Mouse (Mus musculus): ENCODE results near the gene Slc12a9. TPM values are rescaled to one million over a fixed set of nuclear protein-coding genes. Genes with fewer than 3 reads are reported as not detected.

The Slc12a9 gene
- total RNA-seq, 1 experiment = 20.9 TPM

GRCm38 (mm10) chr5:137303609-137304008 is 29.8 kb downstream of the Slc12a9 start:
- H3K27ac ChIP-seq (ENCODE audit: insufficient read depth, low read depth, low read length, poor library complexity, severe bottlenecking) = no peak overlapping the region
- in situ Hi-C loops (cut with MboI; ENCODE audit: low sequenced_read_pairs in 2 of 2, unreplicated experiment in 2 of 2) = no loop called here

GRCm38 (mm10) chr5:137301253-137301652 is 32.1 kb downstream of the Slc12a9 start:
- in situ Hi-C loops (cut with MboI; ENCODE audit: low sequenced_read_pairs in 2 of 2, unreplicated experiment in 2 of 2) = no loop called here
- no peak for DNase-seq (ENCODE audit: low read depth, low spot score)
- Histone ChIP-seq H3K4me3 (ENCODE audit: insufficient read depth in 1 of 2, low read depth in 1 of 2, low read length in 2 of 2, poor library complexity in 1 of 2, severe bottlenecking in 1 of 2) (no peak overlapping the region), H3K36me3 (ENCODE audit: control insufficient read depth, insufficient read depth, low read length, poor library complexity, severe bottlenecking) (peaks cover 79% of the 10 kb centered on the region), H3K9ac (ENCODE audit: insufficient read depth, low read depth, low read length, poor library complexity, severe bottlenecking) (no peak overlapping the region), H3K4me1 (ENCODE audit: control insufficient read depth in 2 of 2, insufficient read depth in 2 of 2, low read length in 2 of 2, poor library complexity in 1 of 2) (peaks cover 6 to 13% of the 10 kb centered on the region in 2 experiments; a peak in 2 of 4 replicates), H3K9me3 (ENCODE audit: control insufficient read depth, insufficient read depth, low read depth, low read length) (no peaks in the 10 kb centered on the region), H3K27ac (ENCODE audit: insufficient read depth, low read depth, low read length, poor library complexity, severe bottlenecking) (no peak overlapping the region)
- TF ChIP-seq MAFK (IDR thresholded peaks at IDR 0.05; ENCODE audit: insufficient read depth, low read depth, low read length) (no peak), ZC3H11A (IDR thresholded peaks at IDR 0.05; ENCODE audit: borderline replicate concordance, low read depth, low read length) (no peak), HCFC1 (IDR thresholded peaks at IDR 0.05; ENCODE audit: borderline replicate concordance, insufficient read depth, low read length) (no peak), CHD2 (IDR thresholded peaks at IDR 0.05; ENCODE audit: low read depth, low read length) (no peak), ZNF384 (IDR thresholded peaks at IDR 0.05; ENCODE audit: low read depth, low read length) (no peak)

More at GRCm38 (mm10) chr5:137303609-137304008, 29.8 kb downstream of the Slc12a9 start:
- no peak overlapping the region for H3K4me3 ChIP-seq (ENCODE audit: insufficient read depth in 1 of 2, low read depth in 1 of 2, low read length in 2 of 2, poor library complexity in 1 of 2, severe bottlenecking in 1 of 2)
- no peak for TF ChIP-seq HCFC1 (IDR thresholded peaks at IDR 0.05; ENCODE audit: borderline replicate concordance, insufficient read depth, low read length)
- TF ChIP-seq ZC3H11A (IDR thresholded peaks at IDR 0.05; ENCODE audit: borderline replicate concordance, low read depth, low read length) = no peak
- no peak for TF ChIP-seq ZNF384 (IDR thresholded peaks at IDR 0.05; ENCODE audit: low read depth, low read length)
- no peak for TF ChIP-seq MAFK (IDR thresholded peaks at IDR 0.05; ENCODE audit: insufficient read depth, low read depth, low read length)
- TF ChIP-seq CHD2 (IDR thresholded peaks at IDR 0.05; ENCODE audit: low read depth, low read length) = no peak
- DNase-seq (ENCODE audit: low read depth, low spot score) = no peak
- H3K4me1 ChIP-seq (ENCODE audit: control insufficient read depth in 2 of 2, insufficient read depth in 2 of 2, low read length in 2 of 2, poor library complexity in 1 of 2) = peaks cover 6 to 13% of the 10 kb centered on the region in 2 experiments; a peak in 2 of 4 replicates
- peaks cover 56% of the 10 kb centered on the region for H3K36me3 ChIP-seq (ENCODE audit: control insufficient read depth, insufficient read depth, low read length, poor library complexity, severe bottlenecking)
- H3K9me3 ChIP-seq (ENCODE audit: control insufficient read depth, insufficient read depth, low read depth, low read length) = no peaks in the 10 kb centered on the region
- H3K9ac ChIP-seq (ENCODE audit: insufficient read depth, low read depth, low read length, poor library complexity, severe bottlenecking) = no peak overlapping the region

GRCm38 (mm10) chr5:137299240-137299639 is 34.2 kb downstream of the Slc12a9 start:
- DNase-seq (ENCODE audit: low read depth, low spot score) = no peak
- no peak overlapping the region for H3K4me3 ChIP-seq (ENCODE audit: insufficient read depth in 1 of 2, low read depth in 1 of 2, low read length in 2 of 2, poor library complexity in 1 of 2, severe bottlenecking in 1 of 2)
- no peaks in the 10 kb centered on the region for H3K9me3 ChIP-seq (ENCODE audit: control insufficient read depth, insufficient read depth, low read depth, low read length)
- H3K27ac ChIP-seq (ENCODE audit: insufficient read depth, low read depth, low read length, poor library complexity, severe bottlenecking) = no peak overlapping the region
- TF ChIP-seq ZNF384 (IDR thresholded peaks at IDR 0.05; ENCODE audit: low read depth, low read length) (no peak), CHD2 (IDR thresholded peaks at IDR 0.05; ENCODE audit: low read depth, low read length) (no peak), HCFC1 (IDR thresholded peaks at IDR 0.05; ENCODE audit: borderline replicate concordance, insufficient read depth, low read length) (no peak), MAFK (IDR thresholded peaks at IDR 0.05; ENCODE audit: insufficient read depth, low read depth, low read length) (no peak), ZC3H11A (IDR thresholded peaks at IDR 0.05; ENCODE audit: borderline replicate concordance, low read depth, low read length) (no peak)
- peaks cover 89% of the 10 kb centered on the region for H3K36me3 ChIP-seq (ENCODE audit: control insufficient read depth, insufficient read depth, low read length, poor library complexity, severe bottlenecking)
- no peak overlapping the region for H3K9ac ChIP-seq (ENCODE audit: insufficient read depth, low read depth, low read length, poor library complexity, severe bottlenecking)
- in situ Hi-C loops (cut with MboI; ENCODE audit: low sequenced_read_pairs in 2 of 2, unreplicated experiment in 2 of 2) = no loop called here
- H3K4me1 ChIP-seq (ENCODE audit: control insufficient read depth in 2 of 2, insufficient read depth in 2 of 2, low read length in 2 of 2, poor library complexity in 1 of 2) = peaks cover 0 to 11% of the 10 kb centered on the region in 2 experiments; a peak in 1 of 4 replicates

GRCm38 (mm10) chr5:137297126-137297525 is 36.3 kb downstream of the Slc12a9 start:
- Histone ChIP-seq H3K36me3 (ENCODE audit: control insufficient read depth, insufficient read depth, low read length, poor library complexity, severe bottlenecking) (peaks cover 75% of the 10 kb centered on the region), H3K27ac (ENCODE audit: insufficient read depth, low read depth, low read length, poor library complexity, severe bottlenecking) (no peak overlapping the region), H3K9ac (ENCODE audit: insufficient read depth, low read depth, low read length, poor library complexity, severe bottlenecking) (no peak overlapping the region), H3K9me3 (ENCODE audit: control insufficient read depth, insufficient read depth, low read depth, low read length) (no peaks in the 10 kb centered on the region), H3K4me1 (ENCODE audit: control insufficient read depth in 2 of 2, insufficient read depth in 2 of 2, low read length in 2 of 2, poor library complexity in 1 of 2) (peaks cover 0 to 7% of the 10 kb centered on the region in 2 experiments; a peak in 1 of 4 replicates), H3K4me3 (ENCODE audit: insufficient read depth in 1 of 2, low read depth in 1 of 2, low read length in 2 of 2, poor library complexity in 1 of 2, severe bottlenecking in 1 of 2) (no peak overlapping the region)
- no peak for DNase-seq (ENCODE audit: low read depth, low spot score)
- no peak for TF ChIP-seq CHD2 (IDR thresholded peaks at IDR 0.05; ENCODE audit: low read depth, low read length)
- TF ChIP-seq MAFK (IDR thresholded peaks at IDR 0.05; ENCODE audit: insufficient read depth, low read depth, low read length) = no peak
- TF ChIP-seq ZC3H11A (IDR thresholded peaks at IDR 0.05; ENCODE audit: borderline replicate concordance, low read depth, low read length) = no peak
- TF ChIP-seq HCFC1 (IDR thresholded peaks at IDR 0.05; ENCODE audit: borderline replicate concordance, insufficient read depth, low read length) = no peak
- in situ Hi-C loops (cut with MboI; ENCODE audit: low sequenced_read_pairs in 2 of 2, unreplicated experiment in 2 of 2) = no loop called here

Data from ES-E14 (cell line).